Mouse (Mus musculus) bone marrow macrophage, adult 2 months (primary cell): Measurements from ENCODE around the gene Asic2.

Experiments
- CTCF ChIP-seq: IDR thresholded peaks from 2 replicates; pipeline ENCODE4 v1.5.1; 2012; ENCODE audit warnings: low read depth, mild to moderate bottlenecking, low read length, moderate library complexity
- POLR2A ChIP-seq: IDR thresholded peaks from 2 replicates; pipeline ENCODE4 v1.6.1; 2012; ENCODE audit warnings: mild to moderate bottlenecking, low read depth, low read length, borderline replicate concordance

GRCm38 (mm10) chr11:81564857-81565256 lies 403.4 kb downstream of the Asic2 start:
- TF ChIP-seq CTCF (no peak), POLR2A (no peak)
